ENCODE assay signal across 26 mouse cellular contexts in the genomic region with DNA sequence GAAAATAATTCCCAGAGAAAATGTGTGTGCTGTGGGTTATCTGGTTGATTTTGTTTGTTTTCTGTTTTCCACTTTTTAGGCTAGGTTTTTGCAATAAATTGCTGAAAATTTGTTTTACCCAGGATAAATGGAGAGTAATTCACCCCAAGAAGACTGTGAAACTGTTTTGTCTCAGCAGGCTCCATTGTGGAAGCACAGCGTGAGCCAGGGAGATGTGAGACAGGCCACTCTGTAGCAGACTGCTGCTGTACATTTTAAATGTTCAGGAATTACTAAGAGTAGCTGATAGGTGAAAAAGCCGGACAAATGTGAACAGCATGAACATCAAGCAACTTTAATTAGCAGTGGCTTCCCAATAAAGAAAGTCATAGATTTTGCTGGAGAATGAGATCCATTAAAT.
"Had no signal": no experiment of that assay in that cellular context is flagged by ENCODE, and none has a peak within 500 bp of the region (broad histone marks: within the 10 kb centered on the region; RNA-seq: fewer than 3 reads in every experiment).

No protein-coding gene starts in this region.

- H3K36me3 ChIP-seq: heart, embryonic 12.5 days; hindbrain, embryonic 10.5 days; hindbrain, embryonic 12.5 days; intestine, embryonic 15.5 days; limb, embryonic 10.5 days; limb, embryonic 12.5 days; liver, embryonic 13.5 days had no signal

- DNase-seq: gastrocnemius, adult 2 months; gastrocnemius, postnatal 10 days; gastrocnemius, postnatal 25 days; heart, adult 2 months; heart, postnatal 10 days; heart, postnatal 4 days; kidney, adult 18-20 months; kidney, adult 8-10 months; kidney, postnatal 10 days; kidney, postnatal 25 days; kidney, postnatal 4 days; liver; liver, embryonic 13.5 days had no signal

- H3K4me1 ChIP-seq: heart, embryonic 12.5 days; hindbrain, embryonic 10.5 days; hindbrain, embryonic 12.5 days; intestine, embryonic 15.5 days; limb, embryonic 10.5 days; limb, embryonic 12.5 days; liver, embryonic 13.5 days had no signal

- H3K4me3 ChIP-seq: gastrocnemius, adult 2 months; heart, adult 2 months; heart, embryonic 12.5 days; hindbrain, embryonic 10.5 days; hindbrain, embryonic 12.5 days; intestine, embryonic 15.5 days; layer of hippocampus, adult 2 months; left cerebral cortex, adult 2 months; limb, embryonic 10.5 days; limb, embryonic 12.5 days; liver, embryonic 13.5 days had no signal

- H3K27ac ChIP-seq: gastrocnemius, adult 2 months; heart, adult 2 months; hindbrain, embryonic 10.5 days; hindbrain, embryonic 12.5 days; hindbrain, embryonic 14.5 days; intestine, embryonic 15.5 days; layer of hippocampus, adult 2 months; left cerebral cortex, adult 2 months; limb, embryonic 10.5 days; limb, embryonic 12.5 days; liver, embryonic 13.5 days had no signal

- H3K9ac ChIP-seq: heart, embryonic 12.5 days; hindbrain, embryonic 12.5 days; hindbrain, embryonic 14.5 days; intestine, embryonic 15.5 days; limb, embryonic 12.5 days; liver, embryonic 13.5 days had no signal

- H3K4me2 ChIP-seq: heart, embryonic 12.5 days; hindbrain, embryonic 12.5 days; hindbrain, embryonic 14.5 days; intestine, embryonic 15.5 days; limb, embryonic 12.5 days; liver, embryonic 11.5 days; liver, embryonic 13.5 days had no signal

- ATAC-seq: hindbrain, embryonic 16.5 days; inflammation-experienced regulatory T-cells, adult 6 months; intestine, embryonic 15.5 days; intestine, postnatal 0 days had no signal

- H3K27me3 ChIP-seq: heart, embryonic 12.5 days; hindbrain, embryonic 12.5 days; intestine, embryonic 15.5 days; limb, embryonic 12.5 days; liver, embryonic 13.5 days had no signal

- H3K9me3 ChIP-seq: heart, embryonic 12.5 days; hindbrain, embryonic 10.5 days; hindbrain, embryonic 12.5 days; intestine, embryonic 15.5 days; limb, embryonic 10.5 days; limb, embryonic 12.5 days; liver, embryonic 13.5 days had no signal
